Mouse (Mus musculus) kidney, adult 11 months (tissue): ENCODE results near the gene Bglap3.
A peak's percentile ranks its signal among the peaks of the same experiment; 100 is the strongest.
"Not testable (repeated sequence)": the region's sequence is repeated elsewhere in the genome, so short reads cannot be mapped to it uniquely, and the experiment has no call there.

ENCODE experiments used
- DNase-seq: peaks from one replicate; pipeline ENCODE4 v3.0.0; 2022

The Bglap3 gene

GRCm38 (mm10) chr3:88375750-88376626, 3.4 kb upstream of the Bglap3 start:
- DNase-seq, result not testable (repeated sequence)

- not testable (repeated sequence) for DNase-seq
These were observed 4.0 kb downstream of the Bglap3 start for GRCm38 (mm10) chr3:88368511-88368910.

GRCm38 (mm10) chr3:88367517-88367916, 5.0 kb downstream of the Bglap3 start:
- not testable (repeated sequence) for DNase-seq

- DNase-seq, result not testable (repeated sequence)
These were observed 5.6 kb downstream of the Bglap3 start for GRCm38 (mm10) chr3:88366830-88367428.

- DNase-seq, result no peak
These were observed 6.7 kb downstream of the Bglap3 start for GRCm38 (mm10) chr3:88365705-88366361.

GRCm38 (mm10) chr3:88364337-88364736, 8.2 kb downstream of the Bglap3 start, which contains the start of gene Paqr6:
Gene Paqr6, plus strand, starts transcription at chr3:88364584.
- peak; percentile 67 for DNase-seq

- DNase-seq, result no peak
These were observed 8.8 kb downstream of the Bglap3 start for GRCm38 (mm10) chr3:88363700-88364099.

- DNase-seq, result no peak
These were observed 10.8 kb downstream of the Bglap3 start for GRCm38 (mm10) chr3:88361612-88362313.

GRCm38 (mm10) chr3:88361096-88361495, 11.4 kb downstream of the Bglap3 start:
- DNase-seq, result no peak

- no peak for DNase-seq
These were observed 12.6 kb downstream of the Bglap3 start for GRCm38 (mm10) chr3:88359989-88360388.

GRCm38 (mm10) chr3:88359584-88359983, 13.0 kb downstream of the Bglap3 start:
- DNase-seq, result no peak

GRCm38 (mm10) chr3:88354396-88355165, 18.0 kb downstream of the Bglap3 start:
- DNase-seq, result peak; percentile 60

GRCm38 (mm10) chr3:88352907-88353306, 19.6 kb downstream of the Bglap3 start:
- no peak for DNase-seq

GRCm38 (mm10) chr3:88350732-88351131, 21.8 kb downstream of the Bglap3 start:
- no peak for DNase-seq

- no peak for DNase-seq
These were observed 33.5 kb downstream of the Bglap3 start for GRCm38 (mm10) chr3:88339006-88339405.

- DNase-seq, result no peak
These were observed 34.2 kb downstream of the Bglap3 start for GRCm38 (mm10) chr3:88338316-88338715.

GRCm38 (mm10) chr3:88337367-88338020, 35.0 kb downstream of the Bglap3 start:
- DNase-seq, result no peak

- peak; percentile 96 for DNase-seq
These were observed 36.2 kb downstream of the Bglap3 start, which contains the start of the genes Tmem79 and Smg5 for GRCm38 (mm10) chr3:88336058-88337013. Gene Tmem79, minus strand, starts transcription at chr3:88336148. Gene Smg5, plus strand, starts transcription at chr3:88336260.

GRCm38 (mm10) chr3:88335436-88336053, 37.0 kb downstream of the Bglap3 start:
- peak; percentile 36 for DNase-seq
